Mouse (Mus musculus): ENCODE measurements at regions not wholly inside any gene's neighbourhood (a gene's known extent, or its start where the extent isn't known, plus 50 kb on each side); places are given as distances from the start of the nearest gene placed in this dataset.

GRCm38 (mm10) chr1:57032407-57032806 is 54.0 kb upstream of the Satb2 start:
- Histone ChIP-seq H3K27me3 (no peaks in the 10 kb centered on the region), H3K36me3 (replicated peaks) (no peaks in the 10 kb centered on the region), H3K27ac (no peak overlapping the region), H3K9ac (no peak overlapping the region), H3K4me1 (no peaks in the 10 kb centered on the region), H3K9me3 (no peaks in the 10 kb centered on the region), H3K4me3 (replicated peaks) (no peak overlapping the region), H3K4me2 (no peak overlapping the region)
- ATAC-seq (ENCODE audit: low FRiP score): no peak
- WGBS: 94% methylated on average over 2 of the region's 2 CpGs

GRCm38 (mm10) chr1:57033244-57033643 is 54.8 kb upstream of the Satb2 start:
- Histone ChIP-seq H3K36me3 (replicated peaks) (no peaks in the 10 kb centered on the region), H3K4me1 (no peaks in the 10 kb centered on the region), H3K4me2 (no peak overlapping the region), H3K27me3 (no peaks in the 10 kb centered on the region), H3K9ac (no peak overlapping the region), H3K9me3 (no peaks in the 10 kb centered on the region), H3K27ac (no peak overlapping the region), H3K4me3 (replicated peaks) (no peak overlapping the region)
- 87% methylated on average over 2 of the region's 2 CpGs for WGBS
- ATAC-seq (ENCODE audit: low FRiP score): no peak

DNA sequence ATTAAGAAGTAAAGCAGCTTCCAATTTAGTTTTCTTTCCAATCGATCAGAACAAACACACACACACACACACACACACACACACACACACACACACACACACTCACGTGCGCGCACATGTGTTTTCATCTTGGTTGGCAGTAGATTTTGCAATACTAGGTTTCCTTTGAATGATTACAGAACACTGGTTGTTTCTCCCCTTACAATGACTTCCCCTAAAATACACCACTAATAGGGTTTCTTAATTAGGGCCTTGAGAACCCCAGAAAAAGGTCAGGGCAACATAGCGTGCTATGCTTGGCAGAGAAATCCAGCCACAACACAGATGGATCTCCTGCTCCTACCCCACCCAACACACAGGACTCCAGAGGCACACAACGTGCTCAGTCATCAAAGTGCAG is 56.0 kb upstream of the Satb2 start:
- Histone ChIP-seq H3K27me3 (no peaks in the 10 kb centered on the region), H3K27ac (no peak overlapping the region), H3K9ac (no peak overlapping the region), H3K4me1 (no peaks in the 10 kb centered on the region), H3K9me3 (no peaks in the 10 kb centered on the region), H3K36me3 (replicated peaks) (no peaks in the 10 kb centered on the region), H3K4me3 (replicated peaks) (no peak overlapping the region), H3K4me2 (no peak overlapping the region)
- ATAC-seq (ENCODE audit: low FRiP score): no peak
- WGBS: 76% methylated on average over 6 of the region's 6 CpGs

GRCm38 (mm10) chr1:57036382-57036781 is 57.9 kb upstream of the Satb2 start:
- H3K4me1 ChIP-seq: no peaks in the 10 kb centered on the region
- H3K4me2 ChIP-seq: no peak overlapping the region
- ATAC-seq (ENCODE audit: low FRiP score): no peak
- no peak overlapping the region for H3K27ac ChIP-seq
- no peak overlapping the region for H3K4me3 ChIP-seq (replicated peaks)
- no peaks in the 10 kb centered on the region for H3K27me3 ChIP-seq
- H3K36me3 ChIP-seq (replicated peaks): no peaks in the 10 kb centered on the region
- H3K9me3 ChIP-seq: no peaks in the 10 kb centered on the region
- 78% methylated on average over 3 of the region's 3 CpGs for WGBS
- H3K9ac ChIP-seq: no peak overlapping the region

DNA sequence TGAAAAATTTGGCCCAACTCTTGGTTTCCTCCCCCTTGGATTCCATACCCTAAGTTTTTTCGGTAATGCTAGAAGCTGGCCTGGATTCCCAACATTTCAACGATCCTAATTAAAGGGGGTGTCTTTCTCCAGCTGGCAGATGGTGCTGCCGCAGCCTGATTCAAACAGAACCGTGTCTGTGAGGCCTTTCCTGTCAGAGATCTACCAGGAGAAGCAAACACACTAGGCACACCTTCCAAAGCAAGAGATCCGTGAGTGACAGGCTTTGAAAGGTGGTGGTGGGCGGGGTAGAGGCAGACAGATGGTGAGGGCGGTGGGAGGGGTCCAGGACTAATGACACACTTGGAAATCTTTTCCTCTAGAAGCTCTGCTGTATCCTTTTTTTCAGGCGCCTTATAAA is 61.8 kb upstream of the Satb2 start:
- H3K27ac ChIP-seq: 0 out of 2 replicates have a peak overlapping the region, but pooled peaks have one; percentile 25
- no peak overlapping the region for H3K9ac ChIP-seq
- ATAC-seq (ENCODE audit: low FRiP score): no peak; the same call in 1 of the 2 replicates
- 46% methylated on average over 8 of the region's 8 CpGs for WGBS
- no peaks in the 10 kb centered on the region for H3K27me3 ChIP-seq
- no peaks in the 10 kb centered on the region for H3K36me3 ChIP-seq (replicated peaks)
- H3K4me3 ChIP-seq (replicated peaks): no peak overlapping the region
- no peaks in the 10 kb centered on the region for H3K9me3 ChIP-seq
- no peak overlapping the region for H3K4me2 ChIP-seq
- no peaks in the 10 kb centered on the region for H3K4me1 ChIP-seq

GRCm38 (mm10) chr1:57041578-57041977 is 63.1 kb upstream of the Satb2 start:
- no peak for ATAC-seq (ENCODE audit: low FRiP score)
- H3K9ac ChIP-seq: no peak overlapping the region
- H3K4me1 ChIP-seq: no peaks in the 10 kb centered on the region
- no peak overlapping the region for H3K4me3 ChIP-seq (replicated peaks)
- H3K27ac ChIP-seq: no peak overlapping the region
- no peaks in the 10 kb centered on the region for H3K36me3 ChIP-seq (replicated peaks)
- no peak overlapping the region for H3K4me2 ChIP-seq
- no peaks in the 10 kb centered on the region for H3K27me3 ChIP-seq
- no peaks in the 10 kb centered on the region for H3K9me3 ChIP-seq

DNA sequence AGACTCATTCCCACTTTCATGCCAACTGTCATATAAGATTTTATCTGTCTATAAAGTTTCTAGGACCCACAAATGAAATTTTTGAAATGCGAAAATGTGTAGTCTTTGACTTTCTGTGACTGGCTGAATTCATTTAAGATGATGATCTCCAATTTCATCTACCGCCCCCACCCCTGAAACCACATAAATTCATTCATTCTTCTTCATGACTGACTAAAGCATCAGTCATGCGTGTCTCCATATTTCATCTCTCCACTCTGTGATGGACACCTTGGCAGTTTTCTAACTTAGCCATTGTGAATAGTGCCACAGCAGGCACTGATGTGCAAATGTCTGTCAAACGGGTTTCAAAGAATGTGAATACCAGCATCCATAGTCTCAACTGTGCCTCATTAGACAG is 75.4 kb upstream of the Satb2 start:
- 82% methylated on average over 4 of the region's 4 CpGs for WGBS
- no peak overlapping the region for H3K9ac ChIP-seq
- H3K4me1 ChIP-seq: 0 out of 2 replicates have a peak, but pooled peaks cover 2% of the 10 kb centered on the region
- no peak overlapping the region for H3K4me2 ChIP-seq
- H3K4me3 ChIP-seq (replicated peaks): no peak overlapping the region
- no peaks in the 10 kb centered on the region for H3K27me3 ChIP-seq
- ATAC-seq (ENCODE audit: low FRiP score): no peak
- no peaks in the 10 kb centered on the region for H3K9me3 ChIP-seq
- no peaks in the 10 kb centered on the region for H3K36me3 ChIP-seq (replicated peaks)
- H3K27ac ChIP-seq: no peak overlapping the region

- H3K27ac ChIP-seq: no peak overlapping the region
- H3K27me3 ChIP-seq: no peaks in the 10 kb centered on the region
- ATAC-seq (ENCODE audit: low FRiP score): no peak
- H3K4me2 ChIP-seq: no peak overlapping the region
- H3K36me3 ChIP-seq (replicated peaks): no peaks in the 10 kb centered on the region
- no peak overlapping the region for H3K9ac ChIP-seq
- H3K9me3 ChIP-seq: no peaks in the 10 kb centered on the region
- H3K4me3 ChIP-seq (replicated peaks): no peak overlapping the region
- H3K4me1 ChIP-seq: peaks cover 8% of the 10 kb centered on the region; the same call in 1 of the 2 replicates
- WGBS: 88% methylated on average over 9 of the region's 9 CpGs
Observed at GRCm38 (mm10) chr1:57055976-57056375, 77.5 kb upstream of the Satb2 start.

DNA sequence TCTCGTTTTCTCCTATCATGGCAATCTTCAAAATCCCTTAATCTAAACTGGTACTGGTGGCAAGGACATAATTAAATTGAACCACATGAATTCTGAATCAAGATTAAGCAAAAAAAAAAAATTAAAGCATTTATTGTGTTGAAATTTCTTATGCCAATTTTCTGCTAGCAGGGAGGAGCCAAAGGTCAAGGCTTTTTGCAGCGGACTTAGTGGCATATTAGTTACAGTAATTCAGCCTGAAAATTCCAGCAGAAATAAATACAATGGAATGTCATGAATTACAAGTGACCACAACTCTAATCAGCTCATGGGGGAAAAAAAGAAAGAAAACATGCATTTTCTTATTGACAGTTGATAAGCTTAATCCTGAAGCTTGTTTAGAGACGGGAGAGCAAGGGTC is 80.8 kb upstream of the Satb2 start:
- H3K4me1 ChIP-seq: peaks cover 8% of the 10 kb centered on the region; the same call in 1 of the 2 replicates
- WGBS: 21% methylated on average over 3 of the region's 3 CpGs
- no peak overlapping the region for H3K9ac ChIP-seq
- H3K27ac ChIP-seq: no peak overlapping the region
- no peaks in the 10 kb centered on the region for H3K9me3 ChIP-seq
- no peak overlapping the region for H3K4me2 ChIP-seq
- no peaks in the 10 kb centered on the region for H3K36me3 ChIP-seq (replicated peaks)
- no peak for ATAC-seq (ENCODE audit: low FRiP score)
- H3K27me3 ChIP-seq: no peaks in the 10 kb centered on the region
- H3K4me3 ChIP-seq (replicated peaks): no peak overlapping the region

DNA sequence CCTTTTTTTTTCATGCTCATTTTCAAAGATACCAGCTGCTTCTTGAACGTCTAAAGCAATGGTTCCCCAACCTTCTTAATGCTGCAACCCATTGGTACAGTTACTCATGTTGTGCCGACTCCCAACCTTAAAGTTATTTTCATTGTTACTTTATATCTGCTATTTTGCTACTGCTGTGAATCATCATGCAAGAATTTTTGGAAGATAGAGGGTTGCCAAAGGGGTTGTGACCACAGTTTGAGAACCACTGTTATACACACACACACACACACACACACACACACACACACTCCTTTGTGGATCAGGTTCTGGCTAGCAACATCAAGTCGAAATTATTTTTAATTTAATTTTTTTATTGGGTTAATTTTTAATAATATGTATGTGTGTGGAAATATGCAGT is 96.8 kb upstream of the Satb2 start:
- no peak for ATAC-seq (ENCODE audit: low FRiP score)
- Histone ChIP-seq H3K27ac (no peak overlapping the region), H3K9ac (no peak overlapping the region), H3K4me1 (no peaks in the 10 kb centered on the region), H3K4me3 (replicated peaks) (no peak overlapping the region), H3K9me3 (no peaks in the 10 kb centered on the region), H3K27me3 (no peaks in the 10 kb centered on the region), H3K36me3 (replicated peaks) (no peaks in the 10 kb centered on the region), H3K4me2 (no peak overlapping the region)
- WGBS: 79% methylated on average over 3 of the region's 3 CpGs

- H3K4me3 ChIP-seq (replicated peaks): no peak overlapping the region
- H3K27ac ChIP-seq: no peak overlapping the region
- no peak overlapping the region for H3K4me2 ChIP-seq
- WGBS: 55% methylated on average over 8 of the region's 8 CpGs
- H3K27me3 ChIP-seq: no peaks in the 10 kb centered on the region
- H3K4me1 ChIP-seq: no peaks in the 10 kb centered on the region
- H3K36me3 ChIP-seq (replicated peaks): no peaks in the 10 kb centered on the region
- no peaks in the 10 kb centered on the region for H3K9me3 ChIP-seq
- H3K9ac ChIP-seq: no peak overlapping the region
- ATAC-seq (ENCODE audit: low FRiP score): no peak
Observed at GRCm38 (mm10) chr1:57076696-57077095, 98.2 kb upstream of the Satb2 start.

GRCm38 (mm10) chr1:57080306-57080705 is 101.9 kb upstream of the Satb2 start:
- Histone ChIP-seq H3K36me3 (replicated peaks) (no peaks in the 10 kb centered on the region), H3K27ac (no peak overlapping the region), H3K9ac (no peak overlapping the region), H3K4me2 (no peak overlapping the region), H3K27me3 (no peaks in the 10 kb centered on the region), H3K4me3 (replicated peaks) (no peak overlapping the region), H3K4me1 (peaks cover 14% of the 10 kb centered on the region), H3K9me3 (no peaks in the 10 kb centered on the region)
- no peak for ATAC-seq (ENCODE audit: low FRiP score)
- 78% methylated on average over 4 of the region's 4 CpGs for WGBS

DNA sequence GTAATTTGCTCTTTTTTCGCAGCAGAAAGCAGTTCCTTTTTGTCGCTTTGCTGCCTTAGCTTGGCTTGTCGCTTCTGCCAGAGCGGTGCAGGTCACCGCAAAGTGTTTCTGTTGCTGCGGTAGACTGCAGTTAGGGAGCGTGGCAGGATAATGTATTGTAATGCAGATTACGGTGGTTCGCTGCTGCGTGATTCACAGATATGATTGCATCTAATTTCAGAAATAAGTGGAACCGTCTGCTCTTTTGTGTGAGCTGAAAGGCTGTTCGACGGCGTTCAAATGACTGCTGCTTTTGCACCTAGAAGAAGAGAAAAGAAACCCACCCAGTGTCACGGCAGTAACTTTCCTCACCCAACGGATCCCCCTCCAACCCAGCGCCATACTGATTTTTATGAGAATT is 104.7 kb upstream of the Satb2 start:
- Histone ChIP-seq H3K36me3 (replicated peaks) (no peaks in the 10 kb centered on the region), H3K4me1 (peaks cover 14% of the 10 kb centered on the region), H3K27ac (no peak overlapping the region), H3K27me3 (no peaks in the 10 kb centered on the region), H3K9ac (no peak overlapping the region), H3K4me2 (peak overlapping the region; percentile 39), H3K9me3 (no peaks in the 10 kb centered on the region), H3K4me3 (replicated peaks) (peak overlapping the region; percentile 17; the same call in 1 of the 2 replicates)
- peak; percentile 66; the same call in 1 of the 2 replicates for ATAC-seq (ENCODE audit: low FRiP score)
- 18% methylated on average over 17 of the region's 17 CpGs for WGBS
